Mouse (Mus musculus) heart, embryonic 14.5 days (tissue): Measurements from ENCODE around the gene Bglap2. TPM values are rescaled to one million over a fixed set of nuclear protein-coding genes. Genes with fewer than 3 reads are reported as not detected.
"Not testable (repeated sequence)": the region's sequence is repeated elsewhere in the genome, so short reads cannot be mapped to it uniquely, and the experiment has no call there.

ENCODE experiments used
- ATAC-seq: fragments of 200-750 bp; cut with Nextera tagmentation; 2 replicates; pipeline ENCODE4 v1.8.0; 2017; ENCODE audit warnings: low read depth, moderate TSS enrichment; ENCODE audit not compliant: insufficient number of reproducible peaks, insufficient read depth, low FRiP score
- H3K27ac ChIP-seq, 2 experiments: fragments of 200-500 bp in 1 of 2; fragments of 300-500 bp in 1 of 2; sonication (generic) in 1 of 2; replicated peaks in 1 of 2; 2 replicates each; pipeline ENCODE4 v1.5.1; 2012 to 2014; ENCODE audit warnings: low read depth in 2 of 2, low read length in 2 of 2, control low read depth in 1 of 2, mild to moderate bottlenecking in 1 of 2, mixed read lengths in 1 of 2; ENCODE audit not compliant: control insufficient read depth in 1 of 2, insufficient read depth in 1 of 2
- H3K27me3 ChIP-seq: fragments of 300-500 bp; sonication (generic); 2 replicates; pipeline ENCODE4 v1.6.1; 2014; ENCODE audit warnings: mild to moderate bottlenecking, low read length, control low read depth; ENCODE audit not compliant: control insufficient read depth, insufficient read depth
- H3K36me3 ChIP-seq: fragments of 300-500 bp; sonication (generic); 2 replicates; pipeline ENCODE4 v1.6.1; 2014; ENCODE audit warnings: mild to moderate bottlenecking, control low read depth, low read length, mixed read lengths; ENCODE audit not compliant: control insufficient read depth, insufficient read depth
- H3K4me1 ChIP-seq, 2 experiments: fragments of 200-500 bp in 1 of 2; fragments of 300-500 bp in 1 of 2; sonication (generic) in 1 of 2; 2 replicates each; pipeline ENCODE4 v1.6.1; 2012 to 2014; ENCODE audit warnings: low read length in 2 of 2, control low read depth in 1 of 2, mixed read lengths in 1 of 2; ENCODE audit not compliant: control insufficient read depth in 2 of 2, insufficient read depth in 2 of 2
- H3K4me2 ChIP-seq: fragments of 300-500 bp; sonication (generic); 2 replicates; pipeline ENCODE4 v1.6.1; 2014; ENCODE audit warnings: mild to moderate bottlenecking, low read length
- H3K4me3 ChIP-seq, 2 experiments: fragments of 200-500 bp in 1 of 2; fragments of 300-500 bp in 1 of 2; sonication (generic) in 1 of 2; 2 replicates each; pipeline ENCODE4 v1.5.1; 2012 to 2014; ENCODE audit warnings: low read length in 2 of 2, mild to moderate bottlenecking in 2 of 2, control low read depth in 1 of 2, low read depth in 1 of 2, moderate library complexity in 1 of 2; ENCODE audit not compliant: control insufficient read depth in 1 of 2, insufficient read depth in 1 of 2
- H3K9ac ChIP-seq: fragments of 300-500 bp; sonication (generic); 2 replicates; pipeline ENCODE4 v1.6.1; 2014; ENCODE audit warnings: mild to moderate bottlenecking, low read length
- H3K9me3 ChIP-seq: fragments of 300-500 bp; sonication (generic); 2 replicates; pipeline ENCODE4 v1.6.1; 2016; ENCODE audit warnings: low read length, control low read depth; ENCODE audit not compliant: control insufficient read depth
- WGBS: fragments of 180-500 bp; shearing (Covaris S2); extraction: QIAGEN DNeasy Blood & Tissue Kit; methylation state at CpG from one replicate; pipeline ENCODE4 v1.1.7; 2014; 5-methylcytosine and 5-hydroxymethylcytosine counted together
- polyA plus RNA-seq: library from polyadenylated mRNA; unstranded; fragments of >200 nt; fragmentation: Nextera tagmentation; extraction: Ambion mirVana; gene quantifications from 2 replicates; pipeline ENCODE4 v1.2.1, GENCODE M21; 2014

Gene Bglap2
- polyA plus RNA-seq, 1 experiment from 2014 or later = not detected

- H3K27ac ChIP-seq, H3K9me3 ChIP-seq, ATAC-seq, H3K9ac ChIP-seq: not testable (repeated sequence)
- peak overlapping the region; percentile 42; the same call in 1 of the 2 replicates for H3K4me2 ChIP-seq
- peaks cover 9 to 17% of the 10 kb centered on the region in 2 experiments for H3K4me1 ChIP-seq
- 7% methylated on average over 17 of the region's 22 CpGs for WGBS
- peaks cover 17% of the 10 kb centered on the region for H3K27me3 ChIP-seq
- H3K36me3 ChIP-seq = peaks cover 12% of the 10 kb centered on the region
- 0 out of 4 replicates have a peak overlapping the region, but pooled peaks of 1 of the 2 experiments have one; percentile 19 for H3K4me3 ChIP-seq
Measured at GRCm38 (mm10) chr3:88366830-88367428, 11.6 kb downstream of the Bglap2 start.

GRCm38 (mm10) chr3:88365705-88366361 is 12.7 kb downstream of the Bglap2 start:
- no peak overlapping the region for H3K4me2 ChIP-seq
- peaks cover 9 to 17% of the 10 kb centered on the region in 2 experiments for H3K4me1 ChIP-seq
- 43% methylated on average over 34 of the region's 34 CpGs for WGBS
- peaks cover 17% of the 10 kb centered on the region for H3K27me3 ChIP-seq
- peaks cover 23% of the 10 kb centered on the region for H3K36me3 ChIP-seq
- no peak overlapping the region for H3K9ac ChIP-seq
- ATAC-seq = no peak
- no peak overlapping the region for H3K27ac ChIP-seq
- peaks cover 8% of the 10 kb centered on the region; the same call in 1 of the 2 replicates for H3K9me3 ChIP-seq
- H3K4me3 ChIP-seq = no peak overlapping the region

DNA sequence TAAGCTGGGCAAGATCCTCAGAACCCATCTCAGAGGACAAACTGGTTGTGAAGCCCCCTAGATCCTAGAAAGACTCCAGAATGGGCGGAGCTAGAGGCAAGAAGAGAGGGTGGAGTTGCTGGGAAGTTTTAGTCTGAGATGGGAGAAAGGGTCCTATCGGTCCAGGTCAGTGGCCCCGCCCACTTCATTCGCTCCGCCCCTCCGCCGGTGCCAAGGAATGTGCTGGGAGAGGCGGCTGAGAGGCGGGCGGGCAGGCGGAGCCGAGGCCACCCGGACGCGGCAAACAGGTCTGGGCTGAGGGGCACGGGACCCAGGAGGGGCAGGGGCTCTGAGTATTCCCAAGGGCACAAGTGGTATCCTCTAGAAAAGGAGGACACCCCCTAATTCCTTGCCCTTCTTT is 14.2 kb downstream of the Bglap2 start, which contains the start of gene Paqr6:
Gene Paqr6 (plus strand): TSS at position 248 of the 400 bp plus-strand sequence.
- peak; percentile 40; the same call in 1 of the 2 replicates for ATAC-seq
- WGBS = 3% methylated on average over 16 of the region's 16 CpGs
- peak within 1 kb of the TSS in 1 of 2 experiments; percentile 62; a peak in 2 of 4 replicates for H3K27ac ChIP-seq
- H3K27me3 ChIP-seq = peaks cover 17% of the 10 kb centered on the region
- peaks cover 14 to 17% of the 10 kb centered on the region in 2 experiments for H3K4me1 ChIP-seq
- H3K9ac ChIP-seq = peak within 1 kb of the TSS; percentile 38
- peak within 1 kb of the TSS; percentile 8 to 17 for H3K4me3 ChIP-seq
- H3K9me3 ChIP-seq = no peaks in the 10 kb centered on the region
- peak within 1 kb of the TSS; percentile 59 for H3K4me2 ChIP-seq
- peaks cover 38% of the 10 kb centered on the region for H3K36me3 ChIP-seq

DNA sequence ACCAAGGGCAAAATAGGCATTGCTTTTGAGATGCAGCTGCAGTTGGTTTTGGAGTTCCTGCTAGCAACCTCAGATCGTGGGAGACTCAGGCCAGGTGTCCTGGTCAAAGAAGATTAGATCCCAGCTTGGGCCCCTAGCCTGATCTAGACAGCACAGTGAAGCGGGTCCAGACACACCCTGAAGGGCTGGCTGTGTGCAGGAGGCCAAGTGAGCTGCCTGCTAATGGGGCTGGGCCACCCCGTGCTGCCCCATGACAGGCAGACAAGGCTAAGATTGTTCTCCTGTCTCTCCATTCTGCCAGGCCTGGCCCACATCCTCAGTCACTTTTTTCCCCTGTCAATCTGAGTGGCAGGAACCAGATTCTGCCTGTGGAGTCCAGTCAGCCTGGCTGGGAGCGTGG is 14.8 kb downstream of the Bglap2 start:
- no peak for ATAC-seq
- Histone ChIP-seq H3K4me2 (0 out of 2 replicates have a peak overlapping the region, but pooled peaks have one; percentile 59), H3K9me3 (no peaks in the 10 kb centered on the region), H3K4me1 (peaks cover 15 to 22% of the 10 kb centered on the region in 2 experiments), H3K27ac (peak overlapping the region in 1 of 2 experiments; percentile 62; a peak in 2 of 4 replicates), H3K36me3 (peaks cover 44% of the 10 kb centered on the region), H3K9ac (no peak overlapping the region), H3K4me3 (no peak overlapping the region), H3K27me3 (peaks cover 17% of the 10 kb centered on the region)
- WGBS = 25% methylated on average over 4 of the region's 4 CpGs

- peaks cover 17% of the 10 kb centered on the region for H3K27me3 ChIP-seq
- no peak overlapping the region for H3K9ac ChIP-seq
- 74% methylated on average over 2 of the region's 2 CpGs for WGBS
- H3K27ac ChIP-seq = no peak overlapping the region
- peaks cover 15 to 22% of the 10 kb centered on the region in 2 experiments for H3K4me1 ChIP-seq
- H3K36me3 ChIP-seq = peaks cover 64% of the 10 kb centered on the region
- H3K9me3 ChIP-seq = no peaks in the 10 kb centered on the region
- no peak overlapping the region for H3K4me3 ChIP-seq
- ATAC-seq = no peak
- no peak overlapping the region for H3K4me2 ChIP-seq
Measured at GRCm38 (mm10) chr3:88361612-88362313, 16.7 kb downstream of the Bglap2 start.

GRCm38 (mm10) chr3:88361096-88361495 is 17.4 kb downstream of the Bglap2 start:
- no peak for ATAC-seq
- no peak overlapping the region for H3K27ac ChIP-seq
- H3K4me2 ChIP-seq = no peak overlapping the region
- H3K9ac ChIP-seq = no peak overlapping the region
- no peaks in the 10 kb centered on the region for H3K9me3 ChIP-seq
- H3K36me3 ChIP-seq = peaks cover 70% of the 10 kb centered on the region
- peaks cover 15% of the 10 kb centered on the region for H3K27me3 ChIP-seq
- H3K4me1 ChIP-seq = peaks cover 15 to 22% of the 10 kb centered on the region in 2 experiments
- WGBS = 64% methylated on average over 6 of the region's 6 CpGs
- no peak overlapping the region for H3K4me3 ChIP-seq

- peaks cover 82% of the 10 kb centered on the region for H3K36me3 ChIP-seq
- 66% methylated on average over 3 of the region's 3 CpGs for WGBS
- H3K9me3 ChIP-seq = no peaks in the 10 kb centered on the region
- peak overlapping the region; percentile 28 to 41; a peak in 2 of 4 replicates for H3K27ac ChIP-seq
- no peak overlapping the region for H3K9ac ChIP-seq
- 0 out of 2 replicates have a peak, but pooled peaks cover 4% of the 10 kb centered on the region for H3K27me3 ChIP-seq
- no peak overlapping the region for H3K4me2 ChIP-seq
- H3K4me3 ChIP-seq = no peak overlapping the region
- H3K4me1 ChIP-seq = peaks cover 15 to 22% of the 10 kb centered on the region in 2 experiments
- ATAC-seq = no peak
Measured at GRCm38 (mm10) chr3:88359989-88360388, 18.5 kb downstream of the Bglap2 start.
